Mouse (Mus musculus) midbrain, embryonic 14.5 days (tissue): ENCODE data around the gene Atoh8. TPM values are rescaled to one million over a fixed set of nuclear protein-coding genes. Genes with fewer than 3 reads are reported as not detected.

Source experiments
- ATAC-seq: fragments of 200-750 bp; cut with Nextera tagmentation; 2 replicates; pipeline ENCODE4 v1.8.0; 2017; ENCODE audit warnings: moderate number of reproducible peaks, moderate library complexity; ENCODE audit not compliant: low FRiP score, low TSS enrichment
- DNase-seq: peaks from one replicate; pipeline ENCODE4 v3.0.0-alpha.2; 2015
- H3K27ac ChIP-seq: fragments of 300-500 bp; sonication (generic); replicated peaks from 2 replicates; pipeline ENCODE4 v1.5.1; 2014; ENCODE audit warnings: mild to moderate bottlenecking, low read depth, low read length, moderate library complexity
- H3K27me3 ChIP-seq: fragments of 300-500 bp; sonication (generic); 2 replicates; pipeline ENCODE4 v1.6.1; 2014; ENCODE audit warnings: low read length, control low read depth, mixed read lengths; ENCODE audit not compliant: control insufficient read depth, insufficient read depth
- H3K36me3 ChIP-seq: fragments of 300-500 bp; sonication (generic); 2 replicates; pipeline ENCODE4 v1.6.1; 2014; ENCODE audit warnings: low read length, control low read depth; ENCODE audit not compliant: control insufficient read depth, insufficient read depth
- H3K4me1 ChIP-seq: fragments of 300-500 bp; sonication (generic); 2 replicates; pipeline ENCODE4 v1.6.1; 2014; ENCODE audit warnings: mild to moderate bottlenecking, antibody characterized with exemption, low read length, control low read depth; ENCODE audit not compliant: control insufficient read depth, insufficient read depth
- H3K4me2 ChIP-seq: fragments of 300-500 bp; sonication (generic); 2 replicates; pipeline ENCODE4 v1.6.1; 2014; ENCODE audit warnings: mild to moderate bottlenecking, low read length, moderate library complexity
- H3K4me3 ChIP-seq: fragments of 300-500 bp; sonication (generic); replicated peaks from 2 replicates; pipeline ENCODE4 v1.5.1; 2014; ENCODE audit warnings: low read depth, low read length
- H3K9ac ChIP-seq: fragments of 300-500 bp; sonication (generic); replicated peaks from 2 replicates; pipeline ENCODE4 v1.6.1; 2014; ENCODE audit warnings: mild to moderate bottlenecking, low read length, moderate library complexity
- H3K9me3 ChIP-seq: fragments of 300-500 bp; sonication (generic); 2 replicates; pipeline ENCODE4 v1.6.1; 2016; ENCODE audit warnings: low read length, control low read depth, mixed read lengths; ENCODE audit not compliant: control insufficient read depth
- WGBS: fragments of 180-500 bp; shearing (Covaris S2); extraction: QIAGEN DNeasy Blood & Tissue Kit; methylation state at CpG from one replicate; pipeline ENCODE4 v1.1.7; 2014; 5-methylcytosine and 5-hydroxymethylcytosine counted together
- polyA plus RNA-seq: library from polyadenylated mRNA; unstranded; fragments of >200 nt; fragmentation: Nextera tagmentation; extraction: Ambion mirVana; gene quantifications from 2 replicates; pipeline ENCODE4 v1.2.1, GENCODE M21; 2014

Gene Atoh8
- polyA plus RNA-seq, 1 experiment from 2014 or later, result 2.4 TPM

DNA sequence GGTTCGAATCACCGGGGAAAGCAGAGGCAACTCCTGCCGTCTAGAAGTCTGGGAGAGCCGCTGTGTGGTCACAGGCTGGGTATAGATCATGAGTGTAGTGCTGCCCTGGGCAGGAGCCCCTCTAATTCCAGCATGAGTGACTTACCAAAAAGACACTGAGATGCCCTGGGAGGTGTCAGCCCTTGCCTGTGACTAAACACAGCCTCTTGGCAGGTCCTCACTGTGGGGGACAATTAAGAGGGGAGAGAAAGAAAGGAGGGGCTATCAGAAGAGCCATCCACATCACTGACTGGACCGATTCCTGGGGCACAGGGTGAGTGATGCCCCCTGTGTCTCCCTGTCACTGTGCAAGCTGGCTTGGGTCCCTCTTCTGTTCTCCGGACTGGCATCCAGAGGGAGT is 48.6 kb downstream of the Atoh8 start:
- ATAC-seq (no peak), DNase-seq (no peak)
- WGBS, result 81% methylated on average over 6 of the region's 6 CpGs
- Histone ChIP-seq H3K9me3 (no peaks in the 10 kb centered on the region), H3K36me3 (no peaks in the 10 kb centered on the region), H3K27me3 (peaks cover 22% of the 10 kb centered on the region), H3K27ac (no peak overlapping the region), H3K4me1 (peaks cover 11% of the 10 kb centered on the region), H3K9ac (no peak overlapping the region), H3K4me3 (no peak overlapping the region), H3K4me2 (no peak overlapping the region)

DNA sequence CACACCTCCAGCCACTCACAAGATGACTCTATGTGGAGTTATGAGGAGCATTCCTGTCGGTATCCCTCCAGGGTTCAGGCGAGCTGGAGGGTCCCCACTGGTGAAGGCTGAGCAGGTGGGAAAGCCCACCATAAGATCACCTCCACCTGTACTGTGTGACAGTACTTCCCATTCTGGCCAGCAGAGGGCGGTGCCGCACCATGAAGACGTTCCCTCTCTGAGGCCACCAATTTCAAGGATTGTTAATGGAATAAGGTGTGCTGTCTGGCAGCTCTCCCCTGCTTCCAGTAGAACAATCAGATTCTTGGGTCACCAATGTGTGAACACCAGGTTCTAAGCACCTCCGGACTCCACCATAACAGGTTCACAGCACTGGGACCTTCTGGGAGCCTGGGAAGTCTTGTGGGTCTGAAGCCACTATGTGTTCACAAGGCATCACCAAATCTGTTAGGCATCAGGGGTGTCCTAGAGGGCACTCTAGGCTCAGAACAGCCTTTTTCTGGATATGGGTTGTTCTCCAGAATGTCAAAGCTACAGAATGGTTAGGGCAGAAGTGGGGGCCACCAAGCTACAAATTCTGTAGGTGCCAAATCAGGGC is 49.4 kb downstream of the Atoh8 start:
- no peak overlapping the region for H3K4me2 ChIP-seq
- WGBS, result 5% methylated on average over 6 of the region's 6 CpGs
- H3K4me1 ChIP-seq, result peaks cover 11% of the 10 kb centered on the region
- H3K9ac ChIP-seq, result no peak overlapping the region
- H3K27ac ChIP-seq, result no peak overlapping the region
- peak; percentile 91 for DNase-seq
- H3K27me3 ChIP-seq, result peaks cover 22% of the 10 kb centered on the region
- no peak overlapping the region for H3K4me3 ChIP-seq
- H3K36me3 ChIP-seq, result no peaks in the 10 kb centered on the region
- H3K9me3 ChIP-seq, result no peaks in the 10 kb centered on the region
- ATAC-seq, result peak; percentile 62; the same call in 1 of the 2 replicates

DNA sequence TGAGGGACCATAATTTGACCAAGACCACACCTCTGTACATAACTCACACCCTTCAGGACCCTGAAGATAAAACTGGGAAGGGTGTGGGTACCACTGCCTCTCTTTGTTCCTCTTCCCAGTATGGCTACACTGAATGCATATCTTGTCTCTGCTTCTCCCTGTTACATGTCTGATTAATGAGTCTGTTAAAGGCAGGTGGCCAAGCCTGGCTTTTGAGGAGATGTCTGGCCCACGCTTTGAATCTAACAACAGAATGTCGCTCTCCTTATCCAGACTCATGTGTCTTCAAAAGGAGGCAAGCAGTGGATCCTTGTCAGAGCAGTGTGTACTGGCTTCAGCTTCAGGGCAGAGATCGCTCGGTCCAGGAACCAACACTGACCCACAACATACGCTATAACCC is 50.8 kb downstream of the Atoh8 start:
- Histone ChIP-seq H3K27ac (no peak overlapping the region), H3K36me3 (no peaks in the 10 kb centered on the region), H3K9ac (no peak overlapping the region), H3K4me1 (peaks cover 9% of the 10 kb centered on the region), H3K4me2 (no peak overlapping the region), H3K27me3 (peaks cover 12% of the 10 kb centered on the region), H3K4me3 (no peak overlapping the region), H3K9me3 (no peaks in the 10 kb centered on the region)
- DNase-seq (no peak), ATAC-seq (no peak)
- WGBS, result 87% methylated on average over 5 of the region's 5 CpGs

DNA sequence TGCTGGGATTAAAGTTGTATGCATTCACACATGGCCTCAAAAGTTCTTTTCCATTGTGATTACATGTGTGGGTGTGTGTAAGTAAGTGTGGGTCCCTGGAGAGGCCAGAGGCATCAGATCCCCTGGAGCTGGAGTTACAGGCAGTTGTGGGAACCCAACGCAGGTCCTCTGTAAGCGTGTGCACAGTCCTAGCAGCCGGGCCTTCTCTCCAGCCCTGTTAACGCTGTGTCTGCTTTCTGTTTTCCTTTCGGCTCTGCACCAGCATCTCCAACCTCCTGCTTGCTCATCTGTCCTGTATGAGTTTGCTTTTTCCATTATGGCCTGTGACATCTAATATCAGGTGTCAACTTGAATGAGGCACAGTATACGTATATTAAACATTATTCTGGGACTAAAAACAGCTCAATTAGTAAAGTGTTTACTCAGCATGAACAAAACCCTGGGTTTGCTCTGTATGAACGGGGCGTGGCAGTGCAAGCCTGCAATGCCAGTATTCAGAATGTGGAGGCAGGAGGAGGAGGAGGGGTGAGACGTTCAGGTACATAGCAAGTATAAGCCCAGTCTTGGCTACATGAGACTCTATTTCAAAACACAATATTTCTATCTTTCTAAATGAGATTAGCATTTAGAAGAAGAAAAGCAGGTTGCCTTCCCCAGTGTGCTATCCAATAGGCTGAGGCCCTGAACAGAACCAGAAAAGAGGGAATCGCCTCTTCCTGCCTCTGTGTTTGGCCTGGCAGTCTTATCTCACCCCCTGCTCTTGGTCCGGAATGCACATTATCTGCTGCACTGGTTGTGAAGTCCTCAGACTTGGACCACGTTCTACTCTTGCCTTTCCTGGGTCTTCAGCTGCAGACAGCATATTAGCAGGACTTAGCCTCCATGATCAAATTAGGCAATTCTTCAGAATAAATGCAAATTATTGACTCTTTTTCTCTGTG is 55.5 kb downstream of the Atoh8 start:
- no peak overlapping the region for H3K4me3 ChIP-seq
- ATAC-seq (no peak), DNase-seq (no peak)
- 85% methylated on average over 12 of the region's 12 CpGs for WGBS
- H3K9ac ChIP-seq, result no peak overlapping the region
- no peaks in the 10 kb centered on the region for H3K36me3 ChIP-seq
- no peak overlapping the region for H3K4me2 ChIP-seq
- no peaks in the 10 kb centered on the region for H3K27me3 ChIP-seq
- H3K9me3 ChIP-seq, result no peaks in the 10 kb centered on the region
- H3K27ac ChIP-seq, result no peak overlapping the region
- no peaks in the 10 kb centered on the region for H3K4me1 ChIP-seq

DNA sequence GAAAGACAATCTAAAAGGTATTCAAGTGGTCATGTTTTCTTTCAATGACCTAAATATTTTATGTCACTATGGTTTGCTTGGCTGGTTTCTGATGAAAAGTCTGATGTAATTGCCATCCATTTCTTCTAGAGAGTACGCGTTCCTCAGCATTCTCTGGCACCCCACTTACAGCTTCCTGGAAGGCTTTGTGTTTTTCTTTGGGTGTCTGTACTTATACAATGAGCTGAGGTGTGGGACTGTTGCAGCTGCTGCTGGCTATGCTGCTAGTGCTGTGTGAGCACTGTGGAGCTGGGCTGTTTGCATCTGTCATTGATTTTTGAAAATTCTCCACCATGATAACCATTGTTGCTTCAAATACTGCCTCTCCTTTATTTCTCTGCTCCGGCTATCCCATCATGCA is 56.4 kb downstream of the Atoh8 start:
- DNase-seq, result no peak
- 93% methylated on average over 3 of the region's 3 CpGs for WGBS

DNA sequence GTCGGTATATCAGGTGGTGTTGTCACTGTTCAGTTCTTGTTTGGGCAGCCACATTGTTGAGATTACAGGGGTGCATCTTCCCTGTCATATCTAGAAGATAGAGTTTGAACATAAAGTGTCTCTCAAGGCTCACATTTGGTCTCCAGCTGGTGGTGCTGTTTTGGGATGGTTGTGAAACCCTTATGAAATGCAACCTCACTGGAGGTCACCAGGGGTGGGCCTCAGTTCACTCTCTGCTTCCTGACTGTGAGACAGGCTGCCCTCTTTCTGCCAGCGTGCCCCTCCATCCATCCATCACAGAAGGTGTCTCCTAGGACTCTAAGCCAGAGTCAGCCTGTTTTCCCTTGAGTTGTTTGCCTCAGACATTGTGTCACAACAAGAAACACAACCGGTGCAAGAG is 58.0 kb downstream of the Atoh8 start:
- H3K9ac ChIP-seq, result no peak overlapping the region
- WGBS, result 81% methylated on average over 3 of the region's 3 CpGs
- no peaks in the 10 kb centered on the region for H3K36me3 ChIP-seq
- H3K27ac ChIP-seq, result no peak overlapping the region
- H3K4me2 ChIP-seq, result no peak overlapping the region
- no peaks in the 10 kb centered on the region for H3K9me3 ChIP-seq
- H3K4me3 ChIP-seq, result no peak overlapping the region
- H3K4me1 ChIP-seq, result no peaks in the 10 kb centered on the region
- H3K27me3 ChIP-seq, result no peaks in the 10 kb centered on the region
- no peak for DNase-seq
- no peak for ATAC-seq

More for the DNA sequence above, 56.4 kb downstream of the Atoh8 start:
- no peaks in the 10 kb centered on the region for H3K9me3 ChIP-seq
- no peak overlapping the region for H3K4me2 ChIP-seq
- no peaks in the 10 kb centered on the region for H3K36me3 ChIP-seq
- H3K4me3 ChIP-seq, result no peak overlapping the region
- ATAC-seq, result no peak
- H3K27me3 ChIP-seq, result no peaks in the 10 kb centered on the region
- no peak overlapping the region for H3K9ac ChIP-seq
- no peaks in the 10 kb centered on the region for H3K4me1 ChIP-seq
- H3K27ac ChIP-seq, result no peak overlapping the region

DNA sequence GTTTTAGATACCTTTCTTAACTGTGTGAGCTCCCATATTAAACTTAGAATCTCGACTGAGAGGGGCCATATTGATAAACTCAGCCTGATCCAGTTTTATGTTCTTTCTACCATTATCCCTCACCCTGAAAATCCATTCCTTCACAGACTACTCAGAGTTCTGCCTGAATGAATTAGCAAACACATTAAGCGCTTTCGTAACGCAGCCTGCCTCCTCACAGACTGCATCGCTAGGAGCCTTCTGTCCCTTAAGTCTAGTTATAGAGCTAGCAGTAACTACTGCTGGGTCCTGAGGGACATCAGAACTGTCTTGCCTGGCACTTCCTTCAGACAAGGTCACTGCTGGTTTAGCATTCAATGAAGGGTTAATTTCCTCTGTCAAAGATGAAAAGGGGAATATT is 59.4 kb downstream of the Atoh8 start:
- Histone ChIP-seq H3K27me3 (no peaks in the 10 kb centered on the region), H3K27ac (no peak overlapping the region), H3K4me1 (no peaks in the 10 kb centered on the region), H3K9ac (no peak overlapping the region), H3K36me3 (no peaks in the 10 kb centered on the region), H3K4me2 (no peak overlapping the region), H3K4me3 (no peak overlapping the region), H3K9me3 (no peaks in the 10 kb centered on the region)
- DNase-seq, result no peak
- no peak for ATAC-seq
- 57% methylated on average over 5 of the region's 5 CpGs for WGBS

DNA sequence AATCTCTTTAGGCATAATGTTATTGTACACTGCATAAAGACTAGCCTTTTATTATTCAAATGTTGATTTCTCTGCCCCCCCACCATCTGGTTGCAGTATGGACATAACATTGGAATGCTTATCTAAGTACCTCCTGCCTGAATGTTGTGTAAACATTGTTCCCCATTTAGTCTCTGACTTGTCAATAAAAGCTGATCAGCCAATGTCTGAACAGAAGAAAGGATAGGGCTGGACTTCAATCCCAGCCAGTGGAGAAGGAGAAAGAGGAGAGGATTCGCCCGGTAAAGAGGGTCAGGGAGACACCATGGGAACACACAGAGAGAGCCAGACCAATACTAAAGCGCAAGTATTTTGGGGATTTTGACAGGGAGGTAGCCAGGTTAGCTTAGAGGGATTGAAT is 60.0 kb downstream of the Atoh8 start:
- no peaks in the 10 kb centered on the region for H3K36me3 ChIP-seq
- peak; percentile 15 for DNase-seq
- H3K4me3 ChIP-seq, result no peak overlapping the region
- H3K27ac ChIP-seq, result no peak overlapping the region
- H3K9ac ChIP-seq, result no peak overlapping the region
- no peaks in the 10 kb centered on the region for H3K4me1 ChIP-seq
- H3K4me2 ChIP-seq, result no peak overlapping the region
- ATAC-seq, result no peak
- WGBS, result 35% methylated on average over 3 of the region's 3 CpGs
- H3K9me3 ChIP-seq, result no peaks in the 10 kb centered on the region
- H3K27me3 ChIP-seq, result no peaks in the 10 kb centered on the region

DNA sequence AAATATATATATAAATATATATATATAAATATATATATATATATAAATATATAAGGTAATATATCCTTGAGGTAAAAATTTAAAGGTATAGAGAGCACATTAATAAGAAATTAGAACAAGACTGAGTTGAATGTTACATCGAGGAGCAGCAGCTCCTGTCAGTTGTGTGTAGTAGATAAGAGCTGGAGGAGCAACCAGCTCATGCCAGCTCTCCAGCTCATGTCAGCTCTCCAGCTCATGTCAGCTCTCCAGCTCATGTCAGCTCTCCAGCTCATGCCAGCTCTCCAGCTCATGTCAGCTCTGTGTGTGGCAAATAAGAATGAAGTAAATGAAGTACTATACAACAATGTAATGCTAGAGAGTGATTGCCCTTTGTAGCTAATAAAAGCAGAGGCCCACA is 62.0 kb downstream of the Atoh8 start:
- Histone ChIP-seq H3K27ac (no peak overlapping the region), H3K4me3 (no peak overlapping the region), H3K27me3 (no peaks in the 10 kb centered on the region), H3K9me3 (no peaks in the 10 kb centered on the region), H3K36me3 (no peaks in the 10 kb centered on the region), H3K9ac (no peak overlapping the region), H3K4me2 (no peak overlapping the region), H3K4me1 (no peaks in the 10 kb centered on the region)
- WGBS, result 96% methylated on average over 1 of the region's 1 CpGs
- ATAC-seq, result no peak
- no peak for DNase-seq
